Mouse (Mus musculus) MEL (cell line): ENCODE results near the gene Rest. TPM values are rescaled to one million over a fixed set of nuclear protein-coding genes. Genes with fewer than 3 reads are reported as not detected.
A peak's percentile ranks its signal among the peaks of the same experiment; 100 is the strongest.

Experiments
- DNase-seq: peaks from one replicate; pipeline ENCODE4 v3.0.0; 2011; ENCODE audit warnings: low read depth, low spot score
- H3K27ac ChIP-seq: 2 replicates; pipeline ENCODE4 v1.5.1; 2012; ENCODE audit warnings: low read depth, mild to moderate bottlenecking, control low read depth, low read length, moderate library complexity; ENCODE audit not compliant: control insufficient read depth
- H3K27me3 ChIP-seq, 2 experiments: fragments of 150-350 bp in 1 of 2; sonication (generic) in 1 of 2; 2 replicates each; pipeline ENCODE4 v1.6.1; 2012; ENCODE audit warnings: low read length in 2 of 2, mild to moderate bottlenecking in 2 of 2, improper control_type of control experiment in 1 of 2, moderate library complexity in 1 of 2; ENCODE audit not compliant: insufficient read depth in 2 of 2, control insufficient read depth in 1 of 2
- H3K36me3 ChIP-seq, 2 experiments: 2 replicates each; pipeline ENCODE4 v1.6.1; 2012 to 2014; ENCODE audit warnings: low read length in 2 of 2, improper control_type of control experiment in 1 of 2, inconsistent platforms in 1 of 2, mild to moderate bottlenecking in 1 of 2; ENCODE audit not compliant: insufficient read depth in 2 of 2, control insufficient read depth in 1 of 2
- H3K4me1 ChIP-seq, 2 experiments: fragments of 150-350 bp in 1 of 2; sonication (generic) in 1 of 2; 2 replicates each; pipeline ENCODE4 v1.6.1; 2012; ENCODE audit warnings: low read length in 2 of 2, improper control_type of control experiment in 1 of 2, mild to moderate bottlenecking in 1 of 2; ENCODE audit not compliant: insufficient read depth in 2 of 2, control insufficient read depth in 1 of 2
- H3K4me3 ChIP-seq, 2 experiments: fragments of 150-350 bp in 1 of 2; sonication (generic) in 1 of 2; 2 replicates each; pipeline ENCODE4 v1.5.1; 2012; ENCODE audit warnings: low read depth in 2 of 2, low read length in 2 of 2, mild to moderate bottlenecking in 2 of 2, moderate library complexity in 2 of 2, control low read depth in 1 of 2, improper control_type of control experiment in 1 of 2; ENCODE audit not compliant: control insufficient read depth in 1 of 2, insufficient read depth in 1 of 2
- H3K79me2 ChIP-seq: 2 replicates; pipeline ENCODE4 v1.6.1; 2012; ENCODE audit warnings: mild to moderate bottlenecking, low read length, moderate library complexity; ENCODE audit not compliant: control insufficient read depth, poor library complexity, insufficient read depth
- H3K9ac ChIP-seq: 2 replicates; pipeline ENCODE4 v1.6.1; 2012; ENCODE audit warnings: low read depth, mild to moderate bottlenecking, control low read depth, low read length, moderate library complexity; ENCODE audit not compliant: control insufficient read depth, poor library complexity, severe bottlenecking
- H3K9me3 ChIP-seq: fragments of 150-350 bp; sonication (generic); replicated peaks from 2 replicates; pipeline ENCODE4 v1.6.1; 2012; ENCODE audit warnings: mild to moderate bottlenecking, low read length, improper control_type of control experiment, moderate library complexity; ENCODE audit not compliant: insufficient read depth
- BHLHE40 ChIP-seq: IDR thresholded peaks from 2 replicates; pipeline ENCODE4 v1.6.1; 2012; ENCODE audit warnings: low read depth, mild to moderate bottlenecking, inconsistent platforms, low read length, improper control_type of control experiment, borderline replicate concordance
- CHD1 ChIP-seq: IDR thresholded peaks from 2 replicates; pipeline ENCODE4 v1.6.1; 2012; ENCODE audit warnings: low read depth, mild to moderate bottlenecking, inconsistent platforms, low read length, improper control_type of control experiment
- ETS1 ChIP-seq: IDR thresholded peaks from 2 replicates; pipeline ENCODE4 v1.6.1; 2012; ENCODE audit warnings: low read depth, mild to moderate bottlenecking, inconsistent platforms, low read length, improper control_type of control experiment, moderate library complexity
- HCFC1 ChIP-seq: IDR thresholded peaks from 2 replicates; pipeline ENCODE4 v1.6.1; 2012; ENCODE audit warnings: low read depth, mild to moderate bottlenecking, inconsistent platforms, low read length, improper control_type of control experiment, moderate library complexity
- JUND ChIP-seq: IDR thresholded peaks from 2 replicates; pipeline ENCODE4 v1.6.1; 2011; ENCODE audit warnings: low read depth, mild to moderate bottlenecking, improper control_type of control experiment, low read length
- MAX ChIP-seq: IDR thresholded peaks from 2 replicates; pipeline ENCODE4 v1.6.1; 2011; ENCODE audit warnings: low read length, improper control_type of control experiment
- MEF2A ChIP-seq: IDR thresholded peaks from 2 replicates; pipeline ENCODE4 v1.6.1; 2014; ENCODE audit warnings: low read depth, mild to moderate bottlenecking, inconsistent platforms, low read length, improper control_type of control experiment; ENCODE audit not compliant: poor library complexity, insufficient replicate concordance, severe bottlenecking; ENCODE audit errors: extremely low read depth
- MXI1 ChIP-seq: IDR thresholded peaks from 2 replicates; pipeline ENCODE4 v1.6.1; 2011; ENCODE audit warnings: mild to moderate bottlenecking, low read depth, low read length, improper control_type of control experiment
- MYC ChIP-seq: IDR thresholded peaks from 2 replicates; pipeline ENCODE4 v1.6.1; 2011; ENCODE audit warnings: low read depth, mild to moderate bottlenecking, low read length, improper control_type of control experiment, moderate library complexity
- NELFE ChIP-seq: IDR thresholded peaks from 2 replicates; pipeline ENCODE4 v1.6.1; 2011; ENCODE audit warnings: low read depth, low read length, improper control_type of control experiment
- NRF1 ChIP-seq: IDR thresholded peaks from 2 replicates; pipeline ENCODE4 v1.6.1; 2014; ENCODE audit warnings: low read depth, mild to moderate bottlenecking, inconsistent platforms, low read length, improper control_type of control experiment, moderate library complexity; ENCODE audit not compliant: poor library complexity, insufficient read depth, severe bottlenecking
- POLR2A ChIP-seq, 2 experiments: IDR thresholded peaks; 2 replicates each; pipeline ENCODE4 v1.6.1; 2011 to 2012; ENCODE audit warnings: low read length in 2 of 2, mild to moderate bottlenecking in 2 of 2, control low read depth in 1 of 2, improper control_type of control experiment in 1 of 2, low read depth in 1 of 2, moderate library complexity in 1 of 2; ENCODE audit not compliant: control insufficient read depth in 1 of 2, insufficient read depth in 1 of 2, poor library complexity in 1 of 2
- POLR2AphosphoS2 ChIP-seq: IDR thresholded peaks from 2 replicates; pipeline ENCODE4 v1.6.1; 2011; ENCODE audit warnings: low read length, improper control_type of control experiment
- POLR2AphosphoS5 ChIP-seq: IDR thresholded peaks from 2 replicates; pipeline ENCODE4 v1.6.1; 2012; ENCODE audit warnings: low read depth, borderline replicate concordance, mild to moderate bottlenecking, inconsistent platforms, low read length, moderate library complexity, mixed read lengths
- RCOR1 ChIP-seq: IDR thresholded peaks from 2 replicates; pipeline ENCODE4 v1.6.1; 2012; ENCODE audit warnings: low read depth, mild to moderate bottlenecking, inconsistent platforms, low read length, improper control_type of control experiment
- SIN3A ChIP-seq: IDR thresholded peaks from 2 replicates; pipeline ENCODE4 v1.6.1; 2012; ENCODE audit warnings: low read length, improper control_type of control experiment, inconsistent platforms
- TBP ChIP-seq: IDR thresholded peaks from 2 replicates; pipeline ENCODE4 v1.8.0; 2011; ENCODE audit warnings: low read depth, low read length, improper control_type of control experiment
- TCF12 ChIP-seq: IDR thresholded peaks from 2 replicates; pipeline ENCODE4 v1.6.1; 2014; ENCODE audit warnings: low read depth, mild to moderate bottlenecking, inconsistent platforms, low read length, improper control_type of control experiment, moderate library complexity
- ZC3H11A ChIP-seq: IDR thresholded peaks from 2 replicates; pipeline ENCODE4 v1.6.1; 2012; ENCODE audit warnings: low read depth, mild to moderate bottlenecking, inconsistent platforms, low read length, improper control_type of control experiment
- ZMIZ1 ChIP-seq: IDR thresholded peaks from 2 replicates; pipeline ENCODE4 v1.6.1; 2012; ENCODE audit warnings: low read depth, mild to moderate bottlenecking, inconsistent platforms, low read length, improper control_type of control experiment, moderate library complexity
- polyA plus RNA-seq, 2 experiments: library from polyadenylated mRNA; stranded (reverse) in 1 of 2; unstranded in 1 of 2; fragments of >175 nt in 1 of 2; fragments of >200 nt in 1 of 2; gene quantifications; 2 replicates each; pipeline versions ENCODE4 v1.2.1 to v1.2.4; 2012; ENCODE audit warnings: low replicate concordance in 2 of 2, low read depth in 1 of 2; ENCODE audit not compliant: insufficient read length in 2 of 2, insufficient read depth in 1 of 2, missing spikeins in 1 of 2
- total RNA-seq: library from RNA; depleted of rRNA; stranded (reverse); fragments of 300-350 nt; gene quantifications from 2 replicates; pipeline ENCODE4 v1.2.3, GENCODE M21; 2012; rRNA removed

The Rest gene
- total RNA-seq (19.3 and 21.0 TPM in 2 replicates), polyA plus RNA-seq (10 to 100 TPM in 1 of 2 experiments, 1 to 10 TPM in 1; 7.4 to 20.6 TPM)

GRCm38 (mm10) chr5:77265081-77265670 lies at the start of gene Rest:
Rest (plus strand) TSS chr5:77265491.
- H3K27me3 ChIP-seq: no peaks in the 10 kb centered on the region
- H3K9me3 ChIP-seq: no peaks in the 10 kb centered on the region
- H3K79me2 ChIP-seq: peaks cover 42% of the 10 kb centered on the region
- H3K4me3 ChIP-seq: peak within 1 kb of the TSS; percentile 89 to 93
- peak; percentile 95 for DNase-seq
- TF ChIP-seq RCOR1 (0 out of 2 replicates have a peak, but pooled peaks have one; percentile 18), MYC (peak; percentile 59; the same call in 1 of the 2 replicates), ZC3H11A (no peak), ZMIZ1 (peak; percentile 69), MEF2A (no peak), POLR2AphosphoS2 (peak; percentile 32; the same call in 1 of the 2 replicates), POLR2AphosphoS5 (no peak), MAX (peak; percentile 73), TCF12 (0 out of 2 replicates have a peak, but pooled peaks have one; percentile 7), MXI1 (peak; percentile 91), SIN3A (peak; percentile 85), ETS1 (0 out of 2 replicates have a peak, but pooled peaks have one; percentile 23), NRF1 (peak; percentile 54), BHLHE40 (peak; percentile 80), TBP (no peak), HCFC1 (peak; percentile 30; the same call in 1 of the 2 replicates), NELFE (peak; percentile 63), JUND (no peak), POLR2A (IDR thresholded peaks at IDR 0.05; ENCODE audit: control insufficient read depth in 1 of 2, insufficient read depth in 1 of 2, low read depth in 1 of 2, low read length in 2 of 2, poor library complexity in 1 of 2) (peak; percentile 62 to 68), CHD1 (peak; percentile 83; the same call in 1 of the 2 replicates)
- TF ChIP-seq, all 39 proteins: peak for 15
- Histone ChIP-seq H3K36me3 (peaks cover 10 to 19% of the 10 kb centered on the region in 2 experiments), H3K27ac (peak within 1 kb of the TSS; percentile 85), H3K9ac (peak within 1 kb of the TSS; percentile 89), H3K4me1 (peaks cover 3 to 12% of the 10 kb centered on the region in 2 experiments; a peak in 3 of 4 replicates)
